Mouse (Mus musculus) hindbrain, embryonic 10.5 days (tissue): ENCODE measurements around the gene Krt90. TPM values are rescaled to one million over a fixed set of nuclear protein-coding genes. Genes with fewer than 3 reads are reported as not detected.
"Not testable (repeated sequence)": the region's sequence is repeated elsewhere in the genome, so short reads cannot be mapped to it uniquely, and the experiment has no call there.

Experiments used
- DNase-seq: peaks from one replicate; pipeline ENCODE4 v3.0.0-alpha.2; 2017; ENCODE audit warnings: low spot score
- H3K27ac ChIP-seq: fragments of 300-500 bp; sonication (generic); 2 replicates; pipeline ENCODE4 v1.5.1; 2016; ENCODE audit warnings: mild to moderate bottlenecking, moderate library complexity
- H3K27me3 ChIP-seq: fragments of 300-500 bp; sonication (generic); 2 replicates; pipeline ENCODE4 v1.6.1; 2016; ENCODE audit warnings: mild to moderate bottlenecking; ENCODE audit not compliant: poor library complexity, insufficient read depth, severe bottlenecking
- H3K36me3 ChIP-seq: fragments of 300-500 bp; sonication (generic); 2 replicates; pipeline ENCODE4 v1.6.1; 2016; ENCODE audit warnings: mild to moderate bottlenecking, moderate library complexity
- H3K4me1 ChIP-seq: fragments of 300-500 bp; sonication (generic); replicated peaks from 2 replicates; pipeline ENCODE4 v1.6.1; 2016; ENCODE audit warnings: mild to moderate bottlenecking
- H3K4me3 ChIP-seq: fragments of 300-500 bp; sonication (generic); 2 replicates; pipeline ENCODE4 v1.5.1; 2016; ENCODE audit warnings: mild to moderate bottlenecking, moderate library complexity
- H3K9me3 ChIP-seq: fragments of 300-500 bp; sonication (generic); 2 replicates; pipeline ENCODE4 v1.6.1; 2016; ENCODE audit warnings: mild to moderate bottlenecking, moderate library complexity
- WGBS: fragments of 180-500 bp; shearing (Covaris S2); methylation state at CpG from one replicate; pipeline ENCODE4 v1.1.7; 2016; 5-methylcytosine and 5-hydroxymethylcytosine counted together
- polyA plus RNA-seq: library from polyadenylated mRNA; unstranded; fragments of >200 nt; fragmentation: Nextera tagmentation; extraction: Ambion mirVana; gene quantifications from 2 replicates; pipeline ENCODE4 v1.2.1, GENCODE M21; 2016

Krt90 gene
- polyA plus RNA-seq, 1 experiment from 2014 or later, result 0.22 TPM

DNA sequence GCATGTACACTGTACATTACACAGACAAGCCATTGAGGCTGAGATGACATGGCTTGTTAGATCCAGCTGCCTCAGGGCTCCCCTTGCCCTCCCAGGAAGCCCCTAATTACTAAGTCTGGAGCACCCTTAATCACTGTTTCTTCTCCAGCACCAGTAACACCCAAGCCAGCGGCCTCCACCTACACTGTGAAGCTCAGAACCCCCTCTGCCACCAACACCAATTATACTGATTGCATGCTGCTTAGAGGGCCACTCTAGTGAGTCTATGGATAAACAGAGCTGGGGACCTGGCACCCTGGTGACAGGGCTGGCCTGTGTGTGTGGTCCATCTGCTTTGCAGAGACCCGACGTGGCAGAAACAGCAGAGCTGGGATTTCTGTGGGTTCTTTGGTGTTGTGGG is 18.3 kb downstream of the Krt90 start:
- no peak for DNase-seq
- 60% methylated on average over 3 of the region's 3 CpGs for WGBS
- Histone ChIP-seq H3K36me3 (no peaks in the 10 kb centered on the region), H3K9me3 (no peaks in the 10 kb centered on the region), H3K27me3 (peaks cover 6% of the 10 kb centered on the region; the same call in 1 of the 2 replicates), H3K4me1 (peaks cover 31% of the 10 kb centered on the region), H3K27ac (no peak overlapping the region), H3K4me3 (no peak overlapping the region)

DNA sequence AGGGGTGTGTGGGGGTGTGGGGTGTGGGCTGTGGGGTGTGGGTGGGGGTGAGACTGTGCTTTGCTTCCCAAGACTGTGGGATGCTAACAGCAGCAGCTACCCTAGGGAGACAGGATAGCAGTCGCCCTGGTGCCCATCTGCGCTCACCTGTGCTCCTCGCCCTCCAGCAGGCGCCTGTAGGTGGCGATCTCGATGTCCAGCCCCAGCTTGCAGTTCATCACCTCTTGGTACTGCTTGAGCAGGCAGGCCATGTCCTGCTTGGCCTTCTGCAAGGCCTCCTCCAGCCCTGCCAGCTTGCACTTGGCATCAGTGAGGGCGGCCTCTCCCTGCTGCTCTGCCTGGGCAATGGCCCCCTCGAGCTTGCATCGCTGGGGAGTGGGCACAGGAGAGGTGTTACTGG is 20.2 kb downstream of the Krt90 start:
- 63% methylated on average over 9 of the region's 9 CpGs for WGBS
- Histone ChIP-seq H3K4me1 (peaks cover 31% of the 10 kb centered on the region), H3K27me3 (peaks cover 4% of the 10 kb centered on the region; the same call in 1 of the 2 replicates), H3K9me3 (no peaks in the 10 kb centered on the region), H3K27ac (peak overlapping the region; percentile 45), H3K4me3 (no peak overlapping the region), H3K36me3 (no peaks in the 10 kb centered on the region)
- DNase-seq, result no peak

DNA sequence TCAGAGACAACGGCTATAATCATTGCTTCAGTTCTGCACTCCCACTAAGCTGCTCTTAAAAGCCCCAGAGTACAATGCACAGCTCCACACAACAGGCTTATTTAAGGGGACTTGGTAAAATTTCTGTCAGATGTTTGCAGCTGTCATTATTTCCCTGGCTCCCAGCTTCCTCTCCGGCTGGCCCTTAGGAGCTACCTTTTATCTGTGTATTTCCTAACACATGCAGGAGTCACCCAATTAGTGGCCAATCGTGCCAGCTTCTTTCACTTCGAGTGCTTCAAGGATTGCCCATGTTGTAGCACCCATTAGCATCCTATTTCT is 24.2 kb downstream of the Krt90 start:
- Histone ChIP-seq H3K36me3 (no peaks in the 10 kb centered on the region), H3K9me3 (no peaks in the 10 kb centered on the region), H3K4me1 (peaks cover 33% of the 10 kb centered on the region), H3K27me3 (peaks cover 7% of the 10 kb centered on the region; the same call in 1 of the 2 replicates), H3K4me3 (no peak overlapping the region), H3K27ac (no peak overlapping the region)
- DNase-seq, result no peak
- WGBS, result 80% methylated on average over 4 of the region's 4 CpGs

DNA sequence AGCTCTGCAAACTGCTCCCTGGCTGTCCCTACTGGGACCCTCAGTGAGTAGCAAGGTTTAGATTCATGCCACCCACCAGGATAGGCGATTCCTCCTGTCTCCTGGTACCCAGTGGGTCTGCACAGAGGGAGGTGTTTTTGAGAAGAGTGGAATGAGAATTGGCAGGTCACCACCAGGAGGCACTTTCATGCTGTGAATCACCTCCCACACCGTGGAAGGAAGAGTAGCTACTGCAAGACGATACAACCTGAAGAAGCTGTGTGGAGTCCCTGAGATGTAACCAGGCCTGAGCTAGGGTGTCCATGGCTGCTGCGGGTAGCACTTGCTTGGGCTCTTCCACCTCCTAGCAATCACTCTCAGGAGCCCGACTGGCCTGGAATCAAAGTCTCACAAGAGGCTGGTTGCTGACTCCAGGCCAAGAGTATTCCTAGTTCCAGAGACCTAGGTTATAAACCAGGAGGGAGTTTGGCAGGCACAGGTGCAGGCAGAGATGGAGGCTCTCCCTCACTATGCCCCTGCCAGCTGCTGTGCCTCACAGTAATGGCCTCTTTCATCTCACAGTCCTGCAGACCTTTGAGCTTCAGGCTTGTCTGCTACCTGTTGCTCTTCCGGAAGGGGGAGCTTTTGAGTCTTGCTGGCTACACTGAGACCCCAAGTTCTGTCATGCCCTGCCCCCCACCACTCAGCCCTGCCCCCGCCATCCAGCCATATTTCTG is 24.7 kb downstream of the Krt90 start:
- H3K36me3 ChIP-seq, result no peaks in the 10 kb centered on the region
- H3K4me3 ChIP-seq, result no peak overlapping the region
- peaks cover 32% of the 10 kb centered on the region for H3K4me1 ChIP-seq
- peaks cover 7% of the 10 kb centered on the region; the same call in 1 of the 2 replicates for H3K27me3 ChIP-seq
- WGBS, result 50% methylated on average over 7 of the region's 7 CpGs
- H3K27ac ChIP-seq, result no peak overlapping the region
- DNase-seq, result no peak
- no peaks in the 10 kb centered on the region for H3K9me3 ChIP-seq

DNA sequence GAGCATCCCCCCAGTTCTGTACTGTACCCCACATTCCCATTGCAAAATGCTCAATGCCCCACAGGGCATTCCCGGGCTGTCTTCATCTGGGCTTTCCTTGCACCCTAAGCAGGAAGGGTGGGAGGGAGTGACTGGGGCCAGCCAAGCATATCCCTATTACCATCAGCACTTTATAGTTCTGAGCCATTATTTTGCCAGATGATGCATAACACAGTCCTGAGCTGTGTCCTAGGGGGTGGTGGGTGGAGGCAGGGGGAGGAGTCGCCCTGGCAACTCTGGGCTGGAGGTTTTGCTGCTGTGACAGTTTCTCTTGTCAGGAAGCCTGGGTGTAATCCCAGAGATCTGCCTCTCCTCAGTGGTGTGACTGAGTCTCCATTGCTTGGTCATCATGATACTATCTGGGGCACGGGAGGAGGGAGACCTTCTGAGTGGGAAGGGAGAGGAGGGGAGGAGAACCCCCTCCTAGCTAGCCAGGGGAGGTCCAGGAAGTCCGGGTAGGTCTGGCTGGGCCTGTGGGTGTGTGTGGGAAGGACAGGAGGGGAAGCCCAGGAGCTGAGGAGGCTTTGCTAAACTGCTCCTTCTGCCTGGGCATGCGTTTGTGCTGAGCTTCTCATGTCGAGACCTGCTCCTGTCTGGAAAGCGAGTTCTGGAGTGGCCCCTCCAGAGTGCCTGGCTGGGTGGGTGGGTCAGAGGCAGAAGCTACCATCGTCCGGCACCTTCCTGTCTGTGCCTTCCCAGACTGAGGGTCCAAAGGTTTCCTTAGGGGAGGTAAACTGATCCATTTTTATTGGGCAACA is 26.5 kb downstream of the Krt90 start:
- no peaks in the 10 kb centered on the region for H3K36me3 ChIP-seq
- no peak overlapping the region for H3K4me3 ChIP-seq
- peaks cover 14% of the 10 kb centered on the region for H3K4me1 ChIP-seq
- 0 out of 2 replicates have a peak, but pooled peaks cover 3% of the 10 kb centered on the region for H3K27me3 ChIP-seq
- 63% methylated on average over 9 of the region's 9 CpGs for WGBS
- H3K9me3 ChIP-seq, result no peaks in the 10 kb centered on the region
- DNase-seq, result no peak
- peak overlapping the region; percentile 36; the same call in 1 of the 2 replicates for H3K27ac ChIP-seq

DNA sequence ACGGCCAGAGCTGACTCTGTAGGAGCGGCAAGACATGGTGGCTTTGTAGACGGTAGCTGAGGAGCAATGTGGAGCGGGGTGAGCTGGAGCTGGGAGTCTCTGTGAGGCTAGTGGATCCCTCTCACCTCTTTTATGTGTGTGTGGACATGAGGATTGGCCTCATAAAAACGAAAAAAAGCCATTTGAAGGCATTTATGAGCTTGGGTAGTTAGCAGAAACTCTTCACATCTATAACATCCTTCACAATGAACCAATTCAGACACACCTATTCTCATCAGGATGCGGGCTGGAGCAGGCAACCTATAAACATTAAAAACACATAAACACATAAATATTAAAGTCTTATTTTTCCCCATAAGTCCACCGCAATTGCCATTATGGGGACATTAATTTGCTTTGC is 30.0 kb downstream of the Krt90 start, which contains the start of gene Krt84:
Gene Krt84, minus strand, starts transcription at position 101 of the 400 bp plus-strand sequence.
- Histone ChIP-seq H3K4me3 (no peak within 1 kb of the TSS), H3K36me3 (no peaks in the 10 kb centered on the region), H3K4me1 (peaks cover 9% of the 10 kb centered on the region), H3K9me3 (no peaks in the 10 kb centered on the region), H3K27ac (no peak within 1 kb of the TSS), H3K27me3 (0 out of 2 replicates have a peak, but pooled peaks cover 3% of the 10 kb centered on the region)
- WGBS, result 87% methylated on average over 7 of the region's 7 CpGs
- DNase-seq, result no peak

DNA sequence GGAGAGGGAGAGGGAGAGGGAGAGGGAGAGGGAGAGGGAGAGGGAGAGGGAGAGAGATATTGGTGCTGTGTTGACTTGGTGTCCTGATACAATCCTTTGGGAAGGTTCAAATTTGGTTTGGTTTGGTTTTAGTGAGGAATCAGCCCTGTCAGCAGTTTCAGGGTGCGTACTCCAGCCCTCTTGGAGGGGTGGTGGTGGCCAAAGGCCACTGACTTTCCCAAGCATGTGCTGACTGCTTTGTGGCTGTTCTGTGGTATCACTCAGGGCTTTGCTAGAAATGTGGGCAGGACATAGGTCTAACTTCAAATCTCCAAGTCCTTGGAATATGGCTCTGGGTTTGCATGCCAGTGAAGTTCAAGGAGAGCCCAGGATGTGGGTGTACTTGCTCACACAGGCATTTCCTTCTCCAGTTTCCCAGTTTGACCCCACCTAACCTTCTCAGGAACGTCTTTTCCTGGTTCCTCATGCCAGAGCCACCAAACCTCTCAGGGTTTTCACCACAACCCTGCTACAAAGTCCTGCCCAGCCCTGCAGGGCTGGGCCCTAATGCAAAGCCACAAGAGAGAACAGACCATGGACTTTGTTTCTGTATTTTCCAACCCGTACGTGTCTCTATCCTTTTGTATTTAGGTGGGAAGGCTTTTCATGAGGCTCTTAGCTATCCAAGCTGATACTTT is 40.1 kb downstream of the Krt90 start:
- Histone ChIP-seq H3K27me3 (no peaks in the 10 kb centered on the region; the same call in 1 of the 2 replicates), H3K9me3 (no peaks in the 10 kb centered on the region), H3K4me3 (no peak overlapping the region), H3K36me3 (no peaks in the 10 kb centered on the region), H3K27ac (no peak overlapping the region), H3K4me1 (no peaks in the 10 kb centered on the region)
- DNase-seq, result no peak
- WGBS, result 73% methylated on average over 4 of the region's 4 CpGs

DNA sequence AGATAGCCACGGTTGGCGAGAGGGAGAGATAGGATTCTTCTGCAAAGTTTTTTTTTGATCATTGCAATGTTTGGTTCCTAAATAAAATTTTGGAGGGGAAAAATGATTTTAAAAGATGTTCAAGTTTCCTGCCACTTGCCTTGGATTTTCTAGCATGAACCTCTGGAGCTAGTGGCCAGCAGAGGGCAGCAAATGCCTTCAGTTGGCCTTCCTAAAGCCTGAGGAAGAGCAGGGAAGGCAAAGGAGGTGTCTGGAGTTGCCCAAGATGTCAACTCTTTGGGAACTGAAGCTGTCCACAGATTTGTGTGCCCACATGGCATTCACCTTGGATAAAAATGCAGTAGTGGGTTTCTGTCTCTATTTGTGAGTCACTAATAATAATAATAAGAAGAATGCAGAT is 43.0 kb downstream of the Krt90 start:
- Histone ChIP-seq H3K4me3 (no peak overlapping the region), H3K27ac (no peak overlapping the region), H3K4me1 (no peaks in the 10 kb centered on the region), H3K36me3 (no peaks in the 10 kb centered on the region), H3K27me3 (no peaks in the 10 kb centered on the region; the same call in 1 of the 2 replicates), H3K9me3 (no peaks in the 10 kb centered on the region)
- DNase-seq, result peak; percentile 78
- WGBS, result 15% methylated on average over 2 of the region's 2 CpGs

DNA sequence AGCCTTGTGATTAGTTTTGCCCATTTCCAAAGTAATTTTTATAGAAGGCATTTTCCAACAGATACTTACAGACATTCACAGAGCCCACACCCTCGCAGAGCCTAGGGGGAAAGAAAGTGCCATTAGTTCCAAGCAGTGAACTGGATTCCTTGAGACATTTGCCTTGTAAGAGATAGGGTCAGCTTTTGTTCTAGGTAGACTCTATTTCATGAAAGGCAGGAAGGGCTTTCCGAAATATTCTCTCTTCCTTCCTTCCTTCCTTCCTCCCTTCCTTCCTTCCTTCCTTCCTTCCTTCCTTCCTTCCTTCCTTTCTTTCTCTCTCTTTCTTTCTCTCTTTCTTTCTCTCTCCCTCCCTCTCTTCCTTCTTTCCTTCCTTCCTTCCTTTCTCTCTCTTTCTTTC is 45.6 kb downstream of the Krt90 start, which contains the start of gene Gm49425:
Gene Gm49425, minus strand, starts transcription at position 101 of the 400 bp plus-strand sequence.
- not testable (repeated sequence) for H3K36me3 ChIP-seq, DNase-seq, H3K27ac ChIP-seq, H3K4me1 ChIP-seq, H3K9me3 ChIP-seq, H3K27me3 ChIP-seq, H3K4me3 ChIP-seq
- 89% methylated on average over 2 of the region's 2 CpGs for WGBS

DNA sequence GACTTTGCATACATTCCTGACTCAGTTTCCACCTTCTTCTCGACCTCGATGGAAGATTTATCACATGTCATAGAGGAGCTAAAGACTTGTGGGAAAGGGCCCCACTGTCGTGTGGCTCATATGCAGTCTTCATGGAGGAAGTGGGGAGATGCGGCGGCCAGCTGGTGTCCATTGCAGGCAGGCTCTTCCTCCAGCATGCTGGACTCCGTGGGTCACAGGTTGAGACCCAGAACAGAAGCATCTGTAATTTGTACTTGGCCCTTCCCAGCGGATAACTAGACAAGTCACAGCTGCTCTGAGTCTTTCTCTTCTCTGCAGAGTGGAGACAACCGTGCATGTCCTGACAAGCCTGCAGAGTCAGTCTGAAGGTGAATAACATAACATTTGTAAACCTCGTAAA is 54.5 kb downstream of the Krt90 start:
- DNase-seq, result no peak
- Histone ChIP-seq H3K36me3 (no peaks in the 10 kb centered on the region), H3K4me3 (no peak overlapping the region), H3K4me1 (peaks cover 11% of the 10 kb centered on the region), H3K27me3 (no peaks in the 10 kb centered on the region), H3K27ac (no peak overlapping the region), H3K9me3 (no peaks in the 10 kb centered on the region)
- WGBS, result 82% methylated on average over 9 of the region's 9 CpGs

DNA sequence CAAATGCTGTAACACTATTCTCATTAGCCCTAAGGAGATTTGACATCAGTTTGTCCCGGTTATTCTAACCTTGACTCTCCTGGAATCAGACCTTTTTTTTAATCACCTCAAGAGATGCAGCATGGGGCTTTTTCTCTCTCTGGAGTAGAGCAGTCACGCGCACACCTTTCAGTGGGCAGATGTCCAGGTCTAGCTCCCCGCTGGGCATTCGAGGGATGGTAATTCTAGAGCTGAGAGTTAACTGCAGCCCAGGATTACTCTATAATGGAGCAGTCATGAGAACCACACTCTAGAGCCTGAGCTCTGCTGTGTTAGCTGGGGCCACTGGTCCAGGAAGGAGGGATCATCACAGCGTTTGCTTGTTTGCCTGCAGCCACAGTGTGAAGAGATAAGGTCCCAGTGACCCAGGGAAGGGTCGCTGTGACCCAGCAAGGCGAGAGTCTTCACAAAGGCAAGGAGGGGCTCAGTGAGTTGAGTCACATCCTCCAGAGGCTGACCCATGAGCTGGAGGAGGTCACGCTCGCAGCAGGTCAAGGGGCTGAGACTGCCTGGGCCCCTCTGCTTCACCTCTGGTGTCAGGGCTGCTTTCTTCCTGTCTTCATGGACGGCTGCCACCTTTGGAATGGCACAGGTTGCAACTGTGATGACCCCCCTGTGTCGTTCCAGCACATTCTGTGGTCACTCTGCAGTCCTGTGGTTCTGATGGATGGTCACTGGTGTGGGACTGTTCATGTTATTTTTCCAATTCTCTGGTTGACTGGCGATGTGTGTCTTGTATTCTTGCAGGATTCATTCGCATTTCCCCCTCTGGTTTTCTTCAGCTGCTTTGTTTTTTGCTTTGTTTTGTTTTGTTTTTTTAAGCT is 55.6 kb downstream of the Krt90 start:
- Histone ChIP-seq H3K4me3 (no peak overlapping the region), H3K4me1 (peaks cover 11% of the 10 kb centered on the region), H3K9me3 (no peaks in the 10 kb centered on the region), H3K27me3 (no peaks in the 10 kb centered on the region), H3K27ac (no peak overlapping the region), H3K36me3 (no peaks in the 10 kb centered on the region)
- no peak for DNase-seq
- WGBS, result 49% methylated on average over 14 of the region's 14 CpGs
